Mouse (Mus musculus) NIH3T3 (cell line): Measurements from ENCODE around the gene Prorsd1.
A peak's percentile ranks its signal among the peaks of the same experiment; 100 is the strongest.
"Not testable (repeated sequence)": the region's sequence is repeated elsewhere in the genome, so short reads cannot be mapped to it uniquely, and the experiment has no call there.

Source experiments
- DNase-seq: peaks from one replicate; pipeline ENCODE4 v3.0.0-alpha.2; 2012; ENCODE audit warnings: low read depth

Prorsd1 gene

DNA sequence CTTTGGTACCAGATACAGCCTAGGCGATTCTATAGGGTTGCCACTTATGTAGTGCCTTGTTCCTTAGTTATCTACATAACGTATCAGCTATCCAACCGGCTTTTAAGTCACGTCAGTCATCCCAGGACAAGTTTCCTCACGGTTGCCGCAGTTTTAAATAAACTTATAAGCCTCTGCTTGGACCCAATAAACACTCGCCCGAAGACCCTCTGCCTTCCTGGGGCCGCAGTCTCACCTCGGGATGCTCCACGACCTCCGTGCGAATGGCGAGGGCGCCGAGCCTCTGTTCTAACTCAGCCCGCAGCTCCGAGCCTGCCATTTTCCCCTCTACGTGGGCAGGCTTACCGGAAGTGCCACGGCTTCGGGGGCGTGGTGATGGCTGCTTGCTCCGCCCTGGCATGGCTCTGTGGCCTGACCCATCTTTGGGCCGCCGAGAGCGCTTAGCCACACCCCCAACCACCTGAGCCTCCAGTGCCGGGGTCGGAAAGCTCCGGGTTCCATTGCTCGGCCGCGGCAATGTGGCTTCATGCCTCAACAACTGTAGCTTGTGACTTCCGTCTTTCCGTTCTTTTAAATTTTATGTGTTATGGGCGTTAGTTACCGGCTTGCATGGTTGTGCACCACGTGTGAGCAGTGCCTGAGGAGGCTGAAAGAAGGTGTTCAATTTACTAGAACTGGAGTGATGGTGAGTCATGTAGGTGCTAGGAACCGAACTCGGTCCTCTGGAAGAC is at the start of gene Prorsd1:
Prorsd1 (minus strand) TSS at position 352 of the 731 bp plus-strand sequence.
- peak; percentile 69 for DNase-seq

DNA sequence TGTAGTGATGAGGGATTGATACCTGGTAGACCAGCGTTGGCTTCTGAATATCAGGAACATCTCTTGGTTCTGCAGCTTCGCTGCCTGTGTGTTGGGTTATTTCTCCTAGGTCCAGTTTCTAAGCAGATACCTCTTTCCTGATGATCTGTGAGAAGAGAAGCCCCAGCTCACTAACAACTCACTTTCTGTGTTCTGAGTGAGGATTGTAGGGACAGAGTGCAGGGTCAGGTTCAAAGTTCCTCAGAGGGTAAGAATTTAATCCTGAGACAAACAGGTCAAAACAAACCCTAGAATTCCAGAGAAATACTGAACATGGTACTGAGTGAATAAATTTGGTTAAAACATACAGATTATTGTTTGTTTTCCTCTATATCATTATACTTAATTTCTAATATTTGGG is 48.6 kb upstream of the Prorsd1 start:
- DNase-seq = no peak

DNA sequence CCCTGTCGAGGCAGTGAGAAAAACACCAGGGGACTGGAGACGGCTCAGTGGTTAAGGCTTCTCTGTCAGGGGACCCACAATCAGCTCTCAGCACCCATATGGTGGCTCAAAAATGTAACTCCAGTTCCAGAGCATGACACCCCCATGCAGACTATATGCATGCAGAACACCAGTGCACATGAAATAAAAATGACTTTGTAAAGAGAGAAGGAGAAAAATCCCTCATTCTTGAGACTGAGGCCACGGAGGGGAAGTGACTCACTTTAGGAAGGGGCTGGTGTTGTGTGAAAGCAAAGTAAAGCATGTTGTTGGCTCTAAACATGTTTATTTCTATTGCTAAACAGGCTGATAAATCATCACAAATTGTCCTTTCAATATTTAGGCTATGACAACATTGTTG is 46.2 kb upstream of the Prorsd1 start:
- DNase-seq = no peak

DNA sequence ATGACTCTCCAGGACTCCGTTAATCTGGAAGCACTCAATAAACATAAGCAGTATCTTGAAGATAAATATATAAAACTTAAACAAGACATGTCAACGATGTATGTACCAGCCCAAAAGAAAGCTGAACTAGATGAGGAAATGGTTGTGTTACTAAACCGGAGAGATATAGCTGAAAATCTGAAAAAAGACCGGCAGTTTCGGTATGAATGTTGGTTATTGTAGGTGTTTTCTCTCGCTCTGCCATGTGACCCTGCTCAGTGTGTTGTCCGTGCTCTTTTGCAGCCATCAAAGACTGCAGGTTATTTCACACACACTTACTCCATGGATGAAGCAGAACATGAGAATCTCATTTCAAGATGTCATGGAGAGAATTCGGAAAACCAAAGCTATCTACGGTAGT is 45.6 kb upstream of the Prorsd1 start:
- DNase-seq = no peak

DNA sequence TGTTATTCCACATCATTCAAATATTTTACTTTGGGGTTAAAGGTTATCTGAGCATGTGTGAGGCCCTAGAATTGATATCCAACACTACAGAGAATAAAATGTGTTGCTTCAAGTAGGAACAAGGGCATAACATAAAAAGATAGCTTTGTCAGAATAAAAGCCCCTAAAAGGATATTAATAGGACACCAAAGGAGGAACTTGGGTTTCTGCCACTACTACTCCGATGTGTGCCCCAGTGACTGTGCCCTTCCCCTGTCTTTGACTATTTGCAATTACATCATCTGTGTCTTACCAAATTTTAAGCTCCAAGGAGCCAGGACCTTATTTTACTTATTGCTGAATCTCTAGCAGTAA is 34.6 kb upstream of the Prorsd1 start:
- no peak for DNase-seq

DNA sequence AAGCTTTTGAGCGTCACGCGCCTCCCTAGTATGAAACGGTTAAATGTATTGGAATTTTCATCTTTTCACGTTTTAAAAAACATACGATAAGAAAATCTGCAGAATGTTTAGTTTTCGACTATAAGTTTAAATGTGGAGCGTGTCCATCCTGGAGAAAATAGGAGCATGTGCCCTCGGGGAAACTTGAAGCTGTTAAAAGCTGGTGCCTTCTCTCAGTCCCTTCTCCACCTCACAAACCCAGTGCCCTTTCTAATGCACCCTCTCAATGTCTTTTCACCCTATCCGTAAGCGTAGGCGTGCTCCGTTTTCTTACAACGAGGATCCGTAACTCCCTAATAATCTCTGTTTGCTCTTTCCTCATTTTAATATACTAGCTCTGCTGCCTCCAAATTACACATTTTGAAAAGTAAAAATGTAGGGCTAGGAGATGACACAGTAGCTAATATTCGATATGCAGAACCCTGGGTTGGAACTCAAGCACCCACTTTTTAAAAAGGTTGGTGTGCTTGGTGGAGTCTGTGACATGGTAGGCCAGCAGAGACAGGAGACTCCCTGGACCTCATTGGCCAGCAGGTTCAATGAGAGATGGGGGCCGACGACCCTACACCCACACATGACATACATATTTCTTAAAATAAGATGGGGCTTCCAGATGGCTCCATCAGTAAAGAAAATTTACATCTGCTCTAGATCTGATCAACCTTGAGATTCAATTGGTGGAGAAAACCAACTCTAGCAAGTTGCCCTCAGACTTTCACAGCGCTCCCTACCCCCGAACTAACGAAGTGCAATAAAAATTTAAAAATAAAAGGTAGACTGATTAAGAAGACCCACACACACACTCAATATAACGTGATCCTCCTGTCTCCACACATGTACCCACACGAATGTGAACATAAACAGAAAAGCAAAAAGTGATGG is 33.9 kb upstream of the Prorsd1 start:
- no peak for DNase-seq

DNA sequence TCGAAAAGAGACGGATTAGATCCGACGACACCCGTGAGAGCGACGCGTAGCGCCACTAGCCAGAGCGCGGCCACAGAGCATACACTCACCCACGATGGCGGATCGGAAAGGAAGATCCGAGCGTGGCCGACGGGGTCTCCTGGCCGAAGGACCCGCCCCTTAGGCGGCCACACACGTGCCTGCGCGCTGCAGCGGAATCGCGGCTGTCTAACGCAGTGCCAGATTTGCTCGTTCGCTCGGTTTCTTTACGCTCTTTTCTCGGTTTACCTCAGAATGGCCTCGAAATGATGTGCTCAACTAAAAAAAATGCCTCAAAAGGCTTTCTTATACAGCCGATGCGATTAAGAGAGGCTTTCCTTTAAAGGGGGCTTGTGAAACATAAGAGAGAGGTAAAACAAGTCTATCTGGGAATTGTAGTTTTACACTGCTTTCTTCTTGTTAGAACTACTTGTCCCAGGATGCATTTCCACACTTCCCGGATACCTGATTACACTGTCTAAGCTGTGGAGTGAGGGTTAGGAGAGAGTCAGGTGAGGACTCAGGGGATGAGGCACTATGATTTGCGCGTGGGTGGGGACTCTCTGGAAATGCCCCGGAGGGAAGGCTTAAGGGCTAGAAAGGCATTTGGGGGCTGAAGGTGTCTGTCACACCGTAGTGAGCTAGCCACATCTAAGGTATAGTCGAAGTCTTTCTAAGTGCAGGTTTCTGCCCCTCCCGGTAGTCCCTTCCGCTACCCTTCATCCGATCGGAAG is 33.1 kb upstream of the Prorsd1 start, which contains the start of the genes Clhc1 and Rps27a:
Clhc1 (plus strand) TSS at position 199 of the 752 bp plus-strand sequence.
Rps27a (minus strand) TSS at position 358 of the 752 bp plus-strand sequence.
- peak; percentile 95 for DNase-seq

DNA sequence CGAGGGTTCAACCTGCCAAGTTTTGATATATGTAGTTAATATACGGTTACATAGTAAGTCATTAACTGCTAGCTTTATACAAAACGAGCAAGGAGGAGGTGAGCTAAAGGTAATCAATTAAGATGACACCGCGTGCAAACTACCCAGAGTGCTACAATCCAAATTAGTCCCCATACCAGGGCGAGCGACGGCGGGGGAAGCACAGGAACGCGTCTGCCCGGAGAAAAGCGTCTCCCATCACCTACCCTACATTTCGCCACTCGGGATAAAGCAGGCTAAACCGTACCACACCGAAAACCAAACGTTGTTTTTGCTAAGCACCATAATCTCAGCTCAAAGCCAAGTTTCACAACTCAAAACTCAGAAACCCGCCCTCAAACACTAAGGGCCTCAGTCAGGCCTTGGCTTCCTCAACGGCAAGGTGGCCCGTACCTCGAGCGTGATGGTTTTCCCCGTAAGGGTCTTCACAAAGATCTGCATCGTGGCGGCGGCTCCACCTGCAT is 32.5 kb upstream of the Prorsd1 start:
- no peak for DNase-seq

DNA sequence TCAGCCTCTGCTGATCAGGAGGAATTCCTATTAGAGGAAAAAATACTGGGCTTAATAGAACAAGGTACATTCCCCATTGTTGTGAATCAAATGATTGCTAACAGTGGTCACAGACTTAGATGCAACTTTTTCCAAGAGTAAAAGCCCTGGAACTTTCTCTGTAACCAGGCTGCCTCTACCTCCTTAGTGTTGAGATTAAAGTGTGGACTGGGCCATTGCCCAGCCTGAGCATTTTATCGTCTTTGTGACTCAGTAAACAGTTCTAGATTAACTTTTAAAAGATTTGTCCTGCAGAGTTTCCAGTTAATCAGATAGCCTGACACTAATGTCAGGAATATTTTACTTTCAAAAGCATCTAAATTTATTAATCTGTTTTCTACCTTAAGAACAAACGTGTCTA is 31.9 kb upstream of the Prorsd1 start:
- peak; percentile 30 for DNase-seq

DNA sequence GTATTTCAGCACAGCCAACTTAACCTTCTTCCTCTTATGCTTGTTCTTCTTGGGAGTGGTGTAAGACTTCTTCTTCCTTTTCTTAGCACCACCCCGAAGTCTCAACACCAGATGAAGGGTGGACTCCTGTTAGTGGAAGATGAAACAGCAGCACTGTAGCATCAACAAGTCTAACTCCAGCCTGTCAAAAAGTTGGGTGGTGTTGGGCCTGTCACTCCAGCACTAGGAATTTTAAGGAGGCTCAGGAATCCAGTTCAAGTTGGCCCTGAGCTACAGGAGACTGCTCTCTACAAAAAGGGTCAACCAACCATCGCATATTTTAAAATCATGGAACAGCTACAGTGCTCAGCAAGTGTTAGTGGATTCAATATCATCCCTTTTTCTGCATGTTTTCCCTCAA is 31.5 kb upstream of the Prorsd1 start:
- peak; percentile 6 for DNase-seq

DNA sequence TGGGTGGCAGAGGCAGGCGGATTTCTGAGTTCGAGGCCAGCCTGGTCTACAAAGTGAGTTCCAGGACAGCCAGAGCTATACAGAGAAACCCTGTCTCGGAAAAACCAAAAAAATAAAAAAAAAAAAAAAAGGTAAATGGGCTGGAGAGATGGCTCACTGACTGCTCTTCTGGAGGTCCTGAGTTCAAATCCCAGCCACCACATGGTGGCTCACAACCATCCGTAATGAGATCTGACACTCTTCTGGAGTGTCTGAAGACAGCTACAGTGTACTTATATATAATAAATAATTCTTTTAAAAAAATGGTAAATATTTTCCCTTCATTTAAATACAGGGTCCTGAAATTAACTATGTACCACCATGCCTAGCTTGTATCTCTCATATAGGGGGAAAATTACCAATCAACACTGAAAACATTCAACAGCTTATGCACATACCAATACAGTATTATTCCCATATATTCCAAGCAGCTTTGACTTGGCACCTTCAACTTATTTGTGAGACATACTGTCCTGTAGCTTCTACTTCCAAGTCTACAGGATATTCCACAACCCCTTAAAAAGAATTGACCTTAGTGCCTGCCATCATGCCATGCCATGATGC is 30.4 kb upstream of the Prorsd1 start:
- not testable (repeated sequence) for DNase-seq

DNA sequence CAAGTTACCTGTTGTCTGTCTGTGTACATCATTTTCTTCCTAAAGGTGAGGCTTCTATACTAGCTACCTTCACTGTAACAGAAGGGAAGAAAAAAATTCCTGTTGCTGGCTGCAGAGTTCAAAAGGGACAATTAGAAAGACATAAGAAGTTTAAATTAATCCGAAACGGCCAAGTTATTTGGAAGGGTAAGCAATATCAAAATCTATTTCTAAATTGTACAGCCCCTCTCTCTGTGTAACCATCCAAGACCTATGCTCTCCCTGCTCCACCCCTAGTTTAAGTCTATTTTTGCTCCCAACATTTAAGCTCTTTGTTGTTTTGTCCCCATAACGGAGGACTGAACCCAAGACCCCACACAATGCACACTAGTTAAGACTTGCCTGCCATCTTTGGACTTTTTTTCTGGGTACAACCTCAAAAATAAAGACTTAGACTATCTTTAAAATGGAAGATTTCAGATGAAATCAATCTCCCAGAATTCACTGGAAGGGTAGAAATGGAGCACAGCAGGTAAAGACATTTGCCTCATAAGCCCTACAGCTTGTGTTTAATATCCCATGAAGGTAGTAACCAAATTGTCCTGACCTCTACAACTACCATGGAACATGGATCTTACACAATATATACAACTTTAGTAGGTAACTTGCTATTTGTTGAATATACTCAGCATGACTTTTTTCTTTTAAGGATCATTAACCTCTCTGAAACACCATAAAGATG is 29.6 kb upstream of the Prorsd1 start:
- DNase-seq = no peak

DNA sequence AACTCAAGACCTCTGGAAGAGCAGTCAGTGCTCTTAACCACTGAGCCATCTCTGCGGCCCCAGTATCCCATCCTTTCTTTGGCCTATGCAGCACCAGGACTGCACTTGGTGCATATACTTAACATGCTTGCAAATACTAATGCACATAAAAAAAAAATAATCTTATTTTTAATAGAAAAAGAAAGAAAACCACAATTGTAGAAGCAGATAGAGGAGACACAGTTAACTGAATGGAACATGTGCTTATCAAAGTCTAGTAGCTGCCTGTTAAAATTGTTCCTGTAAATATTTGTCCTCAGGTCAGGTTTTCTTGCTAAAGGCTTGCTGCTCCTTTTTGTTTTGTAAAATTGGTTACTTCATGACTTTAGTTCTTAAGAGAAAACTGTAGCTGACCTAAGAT is 23.4 kb upstream of the Prorsd1 start:
- DNase-seq = no peak

DNA sequence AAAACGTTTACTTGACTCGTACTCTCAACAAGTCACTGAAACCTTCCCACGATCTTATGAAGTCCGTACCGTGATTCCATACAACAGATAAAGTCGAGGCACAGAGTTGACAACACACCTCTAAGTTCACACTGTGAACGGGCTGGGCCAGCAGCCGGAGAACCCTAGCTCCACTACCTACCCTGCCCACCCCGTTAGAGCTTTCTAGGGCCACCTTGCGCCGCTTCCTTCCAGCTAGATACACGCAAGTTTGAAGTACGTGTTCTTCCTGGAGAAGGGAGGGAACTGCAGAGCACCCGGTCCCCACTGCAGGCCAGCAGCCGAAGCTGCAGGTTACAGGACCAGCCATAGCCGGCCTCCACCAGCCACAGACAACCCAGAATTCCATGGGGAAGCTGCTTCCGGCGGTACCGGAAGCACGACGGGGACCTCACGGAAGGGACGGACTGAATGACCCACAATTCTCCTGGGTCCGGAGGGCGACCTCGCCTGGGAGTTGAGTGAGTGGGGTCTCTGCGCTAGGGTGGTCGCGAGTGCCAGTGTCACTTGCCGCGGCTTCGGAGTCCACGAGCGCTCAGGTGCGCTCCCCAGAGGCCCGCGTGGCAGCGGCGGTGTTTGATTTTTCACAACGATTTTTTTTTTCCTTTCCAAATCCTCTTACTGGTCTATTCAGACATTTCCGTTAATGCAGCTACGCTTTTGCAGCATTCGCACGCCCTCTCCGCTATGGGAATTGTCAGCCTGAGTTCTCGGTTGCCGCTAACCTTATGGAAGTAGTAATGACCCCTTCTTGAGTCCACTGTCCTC is 11.4 kb upstream of the Prorsd1 start, which contains the start of gene Mtif2:
Mtif2 (plus strand) TSS at position 421 of the 807 bp plus-strand sequence.
- peak; percentile 90 for DNase-seq

DNA sequence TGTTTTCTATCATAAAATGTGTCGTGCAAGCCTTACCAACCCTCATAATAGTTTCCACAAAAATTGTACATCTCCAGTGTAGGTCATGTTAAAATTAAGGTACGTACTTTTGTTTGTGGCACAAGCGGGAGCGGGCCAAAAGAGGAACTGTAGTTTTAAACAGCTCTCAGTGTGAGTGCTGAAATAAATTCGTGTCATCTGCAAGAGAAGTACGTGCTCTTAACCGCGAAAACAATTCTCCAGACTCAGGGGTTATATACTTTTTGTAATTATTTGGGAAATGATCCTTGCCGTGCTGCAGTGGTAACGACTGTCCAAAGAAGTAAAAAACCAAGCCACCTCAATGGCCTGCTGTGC is 530 bp downstream of the Prorsd1 start:
- DNase-seq = no peak

DNA sequence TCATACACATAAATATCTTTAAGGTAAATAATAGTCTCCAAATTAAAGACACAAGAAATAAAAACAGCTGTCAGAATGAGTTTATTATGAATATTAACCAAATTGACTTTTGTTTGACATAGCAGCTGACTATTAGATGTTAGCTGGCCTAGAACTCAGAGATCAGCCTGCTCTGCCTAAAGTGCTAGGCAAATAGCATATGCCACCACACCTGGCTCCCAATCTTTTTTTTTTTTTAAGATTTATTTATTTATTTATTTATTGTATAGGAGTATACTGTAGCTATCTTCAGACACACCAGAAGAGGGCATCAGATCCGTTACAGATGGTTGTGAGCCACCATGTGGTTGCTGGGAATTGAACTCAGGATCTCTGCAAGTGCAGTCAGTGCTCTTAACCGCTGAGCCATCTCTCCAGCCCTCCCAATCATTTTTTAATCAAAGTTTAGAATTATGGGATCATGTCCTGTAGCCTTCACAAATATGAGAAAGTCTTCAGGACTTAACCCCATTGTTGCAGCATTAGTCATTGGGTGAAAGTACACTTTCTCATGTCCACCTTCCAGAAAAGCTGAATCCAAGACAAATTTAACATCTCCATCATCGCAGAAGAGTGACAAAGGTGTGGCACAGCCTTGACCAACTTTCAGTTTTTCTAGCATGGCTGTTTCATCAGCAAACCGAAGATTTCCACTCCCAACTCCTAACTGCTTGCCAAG is 1.9 kb downstream of the Prorsd1 start:
- no peak for DNase-seq

DNA sequence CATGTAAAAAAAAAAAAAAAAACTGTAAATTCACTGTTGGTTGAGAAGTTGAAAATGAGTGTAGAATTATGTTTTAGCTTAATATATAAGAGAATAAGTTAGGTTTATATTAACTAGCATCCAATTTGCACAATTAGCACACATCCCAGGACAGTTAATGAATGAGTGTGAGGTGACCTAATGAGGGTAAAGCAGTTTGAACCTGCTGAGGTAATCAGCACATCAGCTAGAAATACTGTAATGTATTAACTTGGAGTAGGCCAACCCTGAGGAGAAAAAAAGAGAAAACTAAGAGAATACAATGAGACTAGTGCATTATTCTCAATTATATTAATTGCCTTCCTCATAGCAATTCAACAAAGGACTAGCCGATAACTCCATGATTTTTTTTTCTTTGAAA is 5.4 kb downstream of the Prorsd1 start:
- DNase-seq = no peak

DNA sequence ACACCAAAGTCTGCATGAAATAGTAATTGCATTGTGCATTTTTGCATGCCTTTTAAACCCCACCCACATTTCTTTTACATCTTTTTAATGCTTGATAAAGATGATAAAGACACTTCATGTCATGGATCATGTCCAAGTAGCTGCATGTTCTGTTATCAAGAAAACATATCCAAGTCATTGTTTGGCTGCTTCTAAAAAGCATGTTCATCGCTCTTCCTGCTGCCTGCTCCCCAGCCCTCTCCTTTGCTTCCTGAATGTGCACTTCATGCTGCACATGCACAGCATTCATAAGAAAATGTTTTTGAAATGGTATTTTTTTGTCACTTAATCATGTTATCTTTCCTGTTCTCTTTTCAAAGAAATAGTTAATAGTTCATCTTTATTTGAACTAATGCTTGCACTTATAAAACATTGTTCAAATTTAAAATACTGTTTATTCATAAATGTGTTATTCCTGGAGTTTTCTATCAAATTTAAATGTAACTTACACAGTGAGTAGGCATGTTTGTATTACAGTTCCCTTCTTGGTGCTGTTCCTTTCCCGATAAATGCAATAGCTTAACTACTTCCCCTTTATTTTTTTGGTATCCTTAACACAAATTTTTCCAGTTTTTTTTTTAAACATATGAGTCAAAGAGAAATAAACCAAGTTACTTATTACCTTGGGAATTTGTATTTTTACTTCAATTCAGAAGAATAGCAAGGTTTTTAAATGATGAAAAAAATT is 9.8 kb downstream of the Prorsd1 start:
- no peak for DNase-seq
